Mouse (Mus musculus): ENCODE measurements around the gene Bcas3. TPM values are rescaled to one million over a fixed set of nuclear protein-coding genes. Genes with fewer than 3 reads are reported as not detected.
"Not testable (repeated sequence)": the region's sequence is repeated elsewhere in the genome, so short reads cannot be mapped to it uniquely, and the experiment has no call there.

Gene Bcas3
- polyA plus RNA-seq, 1 experiment from 2014 or later = 15.4 TPM

- WGBS = 19% methylated on average over 12 of the region's 12 CpGs
- ATAC-seq = peak; percentile 81
- Histone ChIP-seq H3K36me3 (ENCODE audit: control insufficient read depth, insufficient read depth, low read length) (no peaks in the 10 kb centered on the region), H3K4me2 (ENCODE audit: low read depth, low read length) (peak overlapping the region; percentile 27; the same call in 1 of the 2 replicates), H3K9me3 (ENCODE audit: control insufficient read depth, low read length) (no peaks in the 10 kb centered on the region), H3K27me3 (replicated peaks; ENCODE audit: control insufficient read depth, insufficient read depth, low read length) (no peaks in the 10 kb centered on the region), H3K9ac (ENCODE audit: low read depth, low read length) (no peak overlapping the region), H3K27ac (ENCODE audit: low read length) (peak overlapping the region; percentile 54), H3K4me1 (ENCODE audit: control insufficient read depth, insufficient read depth, low read length) (0 out of 2 replicates have a peak, but pooled peaks cover 4% of the 10 kb centered on the region), H3K4me3 (ENCODE audit: low read length) (no peak overlapping the region)
Measured at GRCm38 (mm10) chr11:85492231-85492630, 139.3 kb downstream of the Bcas3 start.

GRCm38 (mm10) chr11:85492666-85493065, 139.7 kb downstream of the Bcas3 start:
- Histone ChIP-seq H3K4me1 (ENCODE audit: control insufficient read depth, insufficient read depth, low read length) (0 out of 2 replicates have a peak, but pooled peaks cover 4% of the 10 kb centered on the region), H3K27me3 (replicated peaks; ENCODE audit: control insufficient read depth, insufficient read depth, low read length) (no peaks in the 10 kb centered on the region), H3K36me3 (ENCODE audit: control insufficient read depth, insufficient read depth, low read length) (no peaks in the 10 kb centered on the region), H3K9me3 (ENCODE audit: control insufficient read depth, low read length) (no peaks in the 10 kb centered on the region), H3K4me3 (ENCODE audit: low read length) (no peak overlapping the region), H3K9ac (ENCODE audit: low read depth, low read length) (no peak overlapping the region), H3K4me2 (ENCODE audit: low read depth, low read length) (no peak overlapping the region), H3K27ac (ENCODE audit: low read length) (peak overlapping the region; percentile 71)
- 39% methylated on average over 3 of the region's 3 CpGs for WGBS
- peak; percentile 23 for ATAC-seq

- WGBS = 75% methylated on average over 5 of the region's 5 CpGs
- no peak overlapping the region for H3K4me3 ChIP-seq (ENCODE audit: low read length)
- H3K36me3 ChIP-seq (ENCODE audit: control insufficient read depth, insufficient read depth, low read length) = no peaks in the 10 kb centered on the region
- no peaks in the 10 kb centered on the region for H3K9me3 ChIP-seq (ENCODE audit: control insufficient read depth, low read length)
- ATAC-seq = no peak
- no peak overlapping the region for H3K27ac ChIP-seq (ENCODE audit: low read length)
- no peak overlapping the region for H3K9ac ChIP-seq (ENCODE audit: low read depth, low read length)
- no peaks in the 10 kb centered on the region for H3K4me1 ChIP-seq (ENCODE audit: control insufficient read depth, insufficient read depth, low read length)
- H3K27me3 ChIP-seq (replicated peaks; ENCODE audit: control insufficient read depth, insufficient read depth, low read length) = no peaks in the 10 kb centered on the region
- no peak overlapping the region for H3K4me2 ChIP-seq (ENCODE audit: low read depth, low read length)
Measured at GRCm38 (mm10) chr11:85499561-85499960, 146.6 kb downstream of the Bcas3 start.

- H3K36me3 ChIP-seq (ENCODE audit: control insufficient read depth, insufficient read depth, low read length) = no peaks in the 10 kb centered on the region
- no peaks in the 10 kb centered on the region for H3K9me3 ChIP-seq (ENCODE audit: control insufficient read depth, low read length)
Measured at GRCm38 (mm10) chr11:85502031-85502430, 149.1 kb downstream of the Bcas3 start.

GRCm38 (mm10) chr11:85504812-85505211, 151.8 kb downstream of the Bcas3 start:
- not testable (repeated sequence) for ATAC-seq; H3K9me3 ChIP-seq (ENCODE audit: control insufficient read depth, low read length); H3K4me3 ChIP-seq (ENCODE audit: low read length); H3K36me3 ChIP-seq (ENCODE audit: control insufficient read depth, insufficient read depth, low read length); H3K27ac ChIP-seq (ENCODE audit: low read length); H3K4me1 ChIP-seq (ENCODE audit: control insufficient read depth, insufficient read depth, low read length); H3K9ac ChIP-seq (ENCODE audit: low read depth, low read length); H3K27me3 ChIP-seq (replicated peaks; ENCODE audit: control insufficient read depth, insufficient read depth, low read length); H3K4me2 ChIP-seq (ENCODE audit: low read depth, low read length)
- 37% methylated on average over 4 of the region's 4 CpGs for WGBS

More at GRCm38 (mm10) chr11:85502031-85502430, 149.1 kb downstream of the Bcas3 start:
- no peak overlapping the region for H3K4me2 ChIP-seq (ENCODE audit: low read depth, low read length)
- no peak for ATAC-seq
- no peak overlapping the region for H3K27ac ChIP-seq (ENCODE audit: low read length)
- H3K4me3 ChIP-seq (ENCODE audit: low read length) = no peak overlapping the region
- H3K4me1 ChIP-seq (ENCODE audit: control insufficient read depth, insufficient read depth, low read length) = no peaks in the 10 kb centered on the region
- no peak overlapping the region for H3K9ac ChIP-seq (ENCODE audit: low read depth, low read length)
- WGBS = 71% methylated on average over 3 of the region's 3 CpGs
- no peaks in the 10 kb centered on the region for H3K27me3 ChIP-seq (replicated peaks; ENCODE audit: control insufficient read depth, insufficient read depth, low read length)

GRCm38 (mm10) chr11:85505811-85506210, 152.8 kb downstream of the Bcas3 start:
- H3K27ac ChIP-seq (ENCODE audit: low read length) = no peak overlapping the region
- no peaks in the 10 kb centered on the region for H3K4me1 ChIP-seq (ENCODE audit: control insufficient read depth, insufficient read depth, low read length)
- no peak overlapping the region for H3K4me3 ChIP-seq (ENCODE audit: low read length)
- no peaks in the 10 kb centered on the region for H3K27me3 ChIP-seq (replicated peaks; ENCODE audit: control insufficient read depth, insufficient read depth, low read length)
- H3K4me2 ChIP-seq (ENCODE audit: low read depth, low read length) = no peak overlapping the region
- H3K9me3 ChIP-seq (ENCODE audit: control insufficient read depth, low read length) = no peaks in the 10 kb centered on the region
- H3K36me3 ChIP-seq (ENCODE audit: control insufficient read depth, insufficient read depth, low read length) = no peaks in the 10 kb centered on the region
- no peak overlapping the region for H3K9ac ChIP-seq (ENCODE audit: low read depth, low read length)
- ATAC-seq = no peak
- WGBS = 89% methylated on average over 4 of the region's 4 CpGs

GRCm38 (mm10) chr11:85509334-85509733, 156.4 kb downstream of the Bcas3 start:
- WGBS = 91% methylated on average over 12 of the region's 12 CpGs
- ATAC-seq = no peak
- no peaks in the 10 kb centered on the region for H3K36me3 ChIP-seq (ENCODE audit: control insufficient read depth, insufficient read depth, low read length)
- no peak overlapping the region for H3K27ac ChIP-seq (ENCODE audit: low read length)
- H3K27me3 ChIP-seq (replicated peaks; ENCODE audit: control insufficient read depth, insufficient read depth, low read length) = no peaks in the 10 kb centered on the region
- no peak overlapping the region for H3K9ac ChIP-seq (ENCODE audit: low read depth, low read length)
- H3K4me2 ChIP-seq (ENCODE audit: low read depth, low read length) = no peak overlapping the region
- no peaks in the 10 kb centered on the region for H3K4me1 ChIP-seq (ENCODE audit: control insufficient read depth, insufficient read depth, low read length)
- no peaks in the 10 kb centered on the region for H3K9me3 ChIP-seq (ENCODE audit: control insufficient read depth, low read length)
- H3K4me3 ChIP-seq (ENCODE audit: low read length) = no peak overlapping the region

GRCm38 (mm10) chr11:85511270-85511904, 158.4 kb downstream of the Bcas3 start:
- Histone ChIP-seq H3K27me3 (replicated peaks; ENCODE audit: control insufficient read depth, insufficient read depth, low read length) (no peaks in the 10 kb centered on the region), H3K27ac (ENCODE audit: low read length) (no peak overlapping the region), H3K9me3 (ENCODE audit: control insufficient read depth, low read length) (no peaks in the 10 kb centered on the region), H3K4me3 (ENCODE audit: low read length) (no peak overlapping the region), H3K4me1 (ENCODE audit: control insufficient read depth, insufficient read depth, low read length) (no peaks in the 10 kb centered on the region), H3K9ac (ENCODE audit: low read depth, low read length) (no peak overlapping the region), H3K4me2 (ENCODE audit: low read depth, low read length) (no peak overlapping the region), H3K36me3 (ENCODE audit: control insufficient read depth, insufficient read depth, low read length) (no peaks in the 10 kb centered on the region)
- no peak for ATAC-seq
- WGBS = 73% methylated on average over 9 of the region's 9 CpGs

- ATAC-seq = no peak
- Histone ChIP-seq H3K27ac (ENCODE audit: low read length) (no peak overlapping the region), H3K4me2 (ENCODE audit: low read depth, low read length) (no peak overlapping the region), H3K4me3 (ENCODE audit: low read length) (no peak overlapping the region), H3K27me3 (replicated peaks; ENCODE audit: control insufficient read depth, insufficient read depth, low read length) (no peaks in the 10 kb centered on the region), H3K9me3 (ENCODE audit: control insufficient read depth, low read length) (no peaks in the 10 kb centered on the region), H3K9ac (ENCODE audit: low read depth, low read length) (no peak overlapping the region), H3K4me1 (ENCODE audit: control insufficient read depth, insufficient read depth, low read length) (no peaks in the 10 kb centered on the region; the same call in 1 of the 2 replicates), H3K36me3 (ENCODE audit: control insufficient read depth, insufficient read depth, low read length) (no peaks in the 10 kb centered on the region)
- whole genome bisulfite sequencing = 60% methylated on average over 7 of the region's 7 CpGs
Measured at GRCm38 (mm10) chr11:85516724-85517123, 163.8 kb downstream of the Bcas3 start.

Measured in intestine, embryonic 16.5 days (tissue).